Mouse (Mus musculus): ENCODE results near the gene Arntl2. TPM values are rescaled to one million over a fixed set of nuclear protein-coding genes. Genes with fewer than 3 reads are reported as not detected.

Arntl2 gene
- polyA plus RNA-seq, 1 experiment = 1.4 TPM

- 85% methylated on average over 12 of the region's 12 CpGs for WGBS
- Histone ChIP-seq H3K36me3 (ENCODE audit: control insufficient read depth, insufficient read depth, low read length) (no peaks in the 10 kb centered on the region), H3K4me1 (ENCODE audit: control insufficient read depth, insufficient read depth, insufficient read length) (no peaks in the 10 kb centered on the region), H3K27me3 (ENCODE audit: control insufficient read depth, insufficient read depth, low read length) (no peaks in the 10 kb centered on the region), H3K27ac (ENCODE audit: insufficient read depth, low read length) (no peak overlapping the region), H3K4me3 (ENCODE audit: extremely low read depth, insufficient read depth, insufficient read length) (no peak overlapping the region)
- no peak for DNase-seq (ENCODE audit: low read depth in 1 of 2, low spot score in 2 of 2)
- TF ChIP-seq CTCF (IDR thresholded peaks at IDR 0.05; ENCODE audit: extremely low read depth, insufficient read depth, insufficient read length, insufficient replicate concordance) = no peak
- no peak for TF ChIP-seq POLR2A (IDR thresholded peaks at IDR 0.05; ENCODE audit: low read depth, low read length)
Measured at GRCm38 (mm10) chr6:146831320-146831719, 35.5 kb downstream of the Arntl2 start.

- TF ChIP-seq POLR2A (IDR thresholded peaks at IDR 0.05; ENCODE audit: low read depth, low read length) (no peak), CTCF (IDR thresholded peaks at IDR 0.05; ENCODE audit: extremely low read depth, insufficient read depth, insufficient read length, insufficient replicate concordance) (peak; percentile 34; the same call in 1 of the 2 replicates)
- Histone ChIP-seq H3K36me3 (ENCODE audit: control insufficient read depth, insufficient read depth, low read length) (no peaks in the 10 kb centered on the region), H3K27ac (ENCODE audit: insufficient read depth, low read length) (no peak overlapping the region), H3K27me3 (ENCODE audit: control insufficient read depth, insufficient read depth, low read length) (no peaks in the 10 kb centered on the region), H3K4me1 (ENCODE audit: control insufficient read depth, insufficient read depth, insufficient read length) (no peaks in the 10 kb centered on the region), H3K4me3 (ENCODE audit: extremely low read depth, insufficient read depth, insufficient read length) (no peak overlapping the region)
- peak in 1 of 2 experiments; percentile 9 for DNase-seq (ENCODE audit: low read depth in 1 of 2, low spot score in 2 of 2)
- WGBS = 71% methylated on average over 6 of the region's 6 CpGs
Measured at GRCm38 (mm10) chr6:146833485-146834314, 37.8 kb downstream of the Arntl2 start.

GRCm38 (mm10) chr6:146834342-146834741 is 38.5 kb downstream of the Arntl2 start:
- TF ChIP-seq POLR2A (IDR thresholded peaks at IDR 0.05; ENCODE audit: low read depth, low read length) (no peak), CTCF (IDR thresholded peaks at IDR 0.05; ENCODE audit: extremely low read depth, insufficient read depth, insufficient read length, insufficient replicate concordance) (no peak)
- H3K4me1 ChIP-seq (ENCODE audit: control insufficient read depth, insufficient read depth, insufficient read length) = no peaks in the 10 kb centered on the region
- no peak overlapping the region for H3K4me3 ChIP-seq (ENCODE audit: extremely low read depth, insufficient read depth, insufficient read length)
- H3K27ac ChIP-seq (ENCODE audit: insufficient read depth, low read length) = no peak overlapping the region
- H3K27me3 ChIP-seq (ENCODE audit: control insufficient read depth, insufficient read depth, low read length) = no peaks in the 10 kb centered on the region
- DNase-seq (ENCODE audit: low read depth in 1 of 2, low spot score in 2 of 2) = no peak
- 66% methylated on average over 3 of the region's 3 CpGs for WGBS
- H3K36me3 ChIP-seq (ENCODE audit: control insufficient read depth, insufficient read depth, low read length) = no peaks in the 10 kb centered on the region

- WGBS = 57% methylated on average over 4 of the region's 4 CpGs
- DNase-seq (ENCODE audit: low read depth in 1 of 2, low spot score in 2 of 2) = no peak
- H3K27ac ChIP-seq (ENCODE audit: insufficient read depth, low read length) = no peak overlapping the region
Measured at GRCm38 (mm10) chr6:146835784-146836183, 39.9 kb downstream of the Arntl2 start.

GRCm38 (mm10) chr6:146837316-146837715 is 41.5 kb downstream of the Arntl2 start:
- no peaks in the 10 kb centered on the region for H3K36me3 ChIP-seq (ENCODE audit: control insufficient read depth, insufficient read depth, low read length)
- no peak overlapping the region for H3K4me3 ChIP-seq (ENCODE audit: extremely low read depth, insufficient read depth, insufficient read length)
- no peaks in the 10 kb centered on the region for H3K27me3 ChIP-seq (ENCODE audit: control insufficient read depth, insufficient read depth, low read length)
- no peak overlapping the region for H3K27ac ChIP-seq (ENCODE audit: insufficient read depth, low read length)
- DNase-seq (ENCODE audit: low read depth in 1 of 2, low spot score in 2 of 2) = no peak
- H3K4me1 ChIP-seq (ENCODE audit: control insufficient read depth, insufficient read depth, insufficient read length) = no peaks in the 10 kb centered on the region
- WGBS = 69% methylated on average over 7 of the region's 7 CpGs
- no peak for TF ChIP-seq POLR2A (IDR thresholded peaks at IDR 0.05; ENCODE audit: low read depth, low read length)
- TF ChIP-seq CTCF (IDR thresholded peaks at IDR 0.05; ENCODE audit: extremely low read depth, insufficient read depth, insufficient read length, insufficient replicate concordance) = no peak

More at GRCm38 (mm10) chr6:146835784-146836183, 39.9 kb downstream of the Arntl2 start:
- Histone ChIP-seq H3K4me1 (ENCODE audit: control insufficient read depth, insufficient read depth, insufficient read length) (no peaks in the 10 kb centered on the region), H3K36me3 (ENCODE audit: control insufficient read depth, insufficient read depth, low read length) (no peaks in the 10 kb centered on the region), H3K27me3 (ENCODE audit: control insufficient read depth, insufficient read depth, low read length) (no peaks in the 10 kb centered on the region), H3K4me3 (ENCODE audit: extremely low read depth, insufficient read depth, insufficient read length) (no peak overlapping the region)
- TF ChIP-seq CTCF (IDR thresholded peaks at IDR 0.05; ENCODE audit: extremely low read depth, insufficient read depth, insufficient read length, insufficient replicate concordance) (no peak), POLR2A (IDR thresholded peaks at IDR 0.05; ENCODE audit: low read depth, low read length) (no peak)

- H3K27me3 ChIP-seq (ENCODE audit: control insufficient read depth, insufficient read depth, low read length) = no peaks in the 10 kb centered on the region
- H3K4me3 ChIP-seq (ENCODE audit: extremely low read depth, insufficient read depth, insufficient read length) = no peak overlapping the region
- no peaks in the 10 kb centered on the region for H3K4me1 ChIP-seq (ENCODE audit: control insufficient read depth, insufficient read depth, insufficient read length)
- WGBS = 89% methylated on average over 5 of the region's 5 CpGs
- H3K36me3 ChIP-seq (ENCODE audit: control insufficient read depth, insufficient read depth, low read length) = no peaks in the 10 kb centered on the region
- DNase-seq (ENCODE audit: low read depth in 1 of 2, low spot score in 2 of 2) = no peak
- no peak for TF ChIP-seq CTCF (IDR thresholded peaks at IDR 0.05; ENCODE audit: extremely low read depth, insufficient read depth, insufficient read length, insufficient replicate concordance)
- no peak for TF ChIP-seq POLR2A (IDR thresholded peaks at IDR 0.05; ENCODE audit: low read depth, low read length)
- no peak overlapping the region for H3K27ac ChIP-seq (ENCODE audit: insufficient read depth, low read length)
Measured at GRCm38 (mm10) chr6:146838366-146838765, 42.5 kb downstream of the Arntl2 start.

- no peak for TF ChIP-seq CTCF (IDR thresholded peaks at IDR 0.05; ENCODE audit: extremely low read depth, insufficient read depth, insufficient read length, insufficient replicate concordance)
- 92% methylated on average over 4 of the region's 4 CpGs for WGBS
- Histone ChIP-seq H3K36me3 (ENCODE audit: control insufficient read depth, insufficient read depth, low read length) (no peaks in the 10 kb centered on the region), H3K4me1 (ENCODE audit: control insufficient read depth, insufficient read depth, insufficient read length) (no peaks in the 10 kb centered on the region), H3K27me3 (ENCODE audit: control insufficient read depth, insufficient read depth, low read length) (no peaks in the 10 kb centered on the region), H3K27ac (ENCODE audit: insufficient read depth, low read length) (no peak overlapping the region), H3K4me3 (ENCODE audit: extremely low read depth, insufficient read depth, insufficient read length) (no peak overlapping the region)
- DNase-seq (ENCODE audit: low read depth in 1 of 2, low spot score in 2 of 2) = no peak
Measured at GRCm38 (mm10) chr6:146838863-146839262, 43.0 kb downstream of the Arntl2 start.
